Mouse (Mus musculus) MEL (cell line): Measurements from ENCODE around the gene Cd300lf. TPM values are rescaled to one million over a fixed set of nuclear protein-coding genes. Genes with fewer than 3 reads are reported as not detected.

Experiments used
- DNase-seq: peaks from one replicate; pipeline ENCODE4 v3.0.0; 2011; ENCODE audit warnings: low read depth, low spot score
- H3K27ac ChIP-seq: 2 replicates; pipeline ENCODE4 v1.5.1; 2012; ENCODE audit warnings: low read depth, mild to moderate bottlenecking, control low read depth, low read length, moderate library complexity; ENCODE audit not compliant: control insufficient read depth
- H3K27me3 ChIP-seq, 2 experiments: fragments of 150-350 bp in 1 of 2; sonication (generic) in 1 of 2; 2 replicates each; pipeline ENCODE4 v1.6.1; 2012; ENCODE audit warnings: low read length in 2 of 2, mild to moderate bottlenecking in 2 of 2, improper control_type of control experiment in 1 of 2, moderate library complexity in 1 of 2; ENCODE audit not compliant: insufficient read depth in 2 of 2, control insufficient read depth in 1 of 2
- H3K36me3 ChIP-seq, 2 experiments: 2 replicates each; pipeline ENCODE4 v1.6.1; 2012 to 2014; ENCODE audit warnings: low read length in 2 of 2, improper control_type of control experiment in 1 of 2, inconsistent platforms in 1 of 2, mild to moderate bottlenecking in 1 of 2; ENCODE audit not compliant: insufficient read depth in 2 of 2, control insufficient read depth in 1 of 2
- H3K4me1 ChIP-seq, 2 experiments: fragments of 150-350 bp in 1 of 2; sonication (generic) in 1 of 2; 2 replicates each; pipeline ENCODE4 v1.6.1; 2012; ENCODE audit warnings: low read length in 2 of 2, improper control_type of control experiment in 1 of 2, mild to moderate bottlenecking in 1 of 2; ENCODE audit not compliant: insufficient read depth in 2 of 2, control insufficient read depth in 1 of 2
- H3K4me3 ChIP-seq, 2 experiments: fragments of 150-350 bp in 1 of 2; sonication (generic) in 1 of 2; 2 replicates each; pipeline ENCODE4 v1.5.1; 2012; ENCODE audit warnings: low read depth in 2 of 2, low read length in 2 of 2, mild to moderate bottlenecking in 2 of 2, moderate library complexity in 2 of 2, control low read depth in 1 of 2, improper control_type of control experiment in 1 of 2; ENCODE audit not compliant: control insufficient read depth in 1 of 2, insufficient read depth in 1 of 2
- H3K79me2 ChIP-seq: 2 replicates; pipeline ENCODE4 v1.6.1; 2012; ENCODE audit warnings: mild to moderate bottlenecking, low read length, moderate library complexity; ENCODE audit not compliant: control insufficient read depth, poor library complexity, insufficient read depth
- H3K9ac ChIP-seq: 2 replicates; pipeline ENCODE4 v1.6.1; 2012; ENCODE audit warnings: low read depth, mild to moderate bottlenecking, control low read depth, low read length, moderate library complexity; ENCODE audit not compliant: control insufficient read depth, poor library complexity, severe bottlenecking
- H3K9me3 ChIP-seq: fragments of 150-350 bp; sonication (generic); replicated peaks from 2 replicates; pipeline ENCODE4 v1.6.1; 2012; ENCODE audit warnings: mild to moderate bottlenecking, low read length, improper control_type of control experiment, moderate library complexity; ENCODE audit not compliant: insufficient read depth
- CHD2 ChIP-seq: IDR thresholded peaks from 2 replicates; pipeline ENCODE4 v1.6.1; 2011; ENCODE audit warnings: low read length, improper control_type of control experiment
- CTCF ChIP-seq, 3 experiments: IDR thresholded peaks in 2 of 3; conservative IDR thresholded peaks in 1 of 3; 2 replicates each; pipeline ENCODE4 v1.5.1; 2011 to 2012; ENCODE audit warnings: low read length in 3 of 3, low read depth in 2 of 3, mild to moderate bottlenecking in 2 of 3, improper control_type of control experiment in 1 of 3, inconsistent platforms in 1 of 3, mixed read lengths in 1 of 3, moderate library complexity in 1 of 3; ENCODE audit not compliant: control insufficient read depth in 1 of 3, insufficient read depth in 1 of 3, poor library complexity in 1 of 3, severe bottlenecking in 1 of 3
- EP300 ChIP-seq, 2 experiments: IDR thresholded peaks; 2 replicates each; pipeline ENCODE4 v1.6.1; 2011; ENCODE audit warnings: improper control_type of control experiment in 2 of 2, low read length in 2 of 2, low read depth in 1 of 2, mild to moderate bottlenecking in 1 of 2
- ETS1 ChIP-seq: IDR thresholded peaks from 2 replicates; pipeline ENCODE4 v1.6.1; 2012; ENCODE audit warnings: low read depth, mild to moderate bottlenecking, inconsistent platforms, low read length, improper control_type of control experiment, moderate library complexity
- GABPA ChIP-seq: IDR thresholded peaks from 2 replicates; pipeline ENCODE4 v1.6.1; 2012; ENCODE audit warnings: low read depth, mild to moderate bottlenecking, inconsistent platforms, low read length, improper control_type of control experiment, moderate library complexity
- KAT2A ChIP-seq: conservative IDR thresholded peaks from 2 replicates; pipeline ENCODE4 v1.6.1; 2012; ENCODE audit warnings: low read depth, low read length, improper control_type of control experiment, inconsistent platforms
- MAFK ChIP-seq: IDR thresholded peaks from 2 replicates; pipeline ENCODE4 v1.6.1; 2011; ENCODE audit warnings: low read depth, mild to moderate bottlenecking, low read length, improper control_type of control experiment, borderline replicate concordance
- MXI1 ChIP-seq: IDR thresholded peaks from 2 replicates; pipeline ENCODE4 v1.6.1; 2011; ENCODE audit warnings: mild to moderate bottlenecking, low read depth, low read length, improper control_type of control experiment
- MYB ChIP-seq: IDR thresholded peaks from 2 replicates; pipeline ENCODE4 v1.6.1; 2011; ENCODE audit warnings: mild to moderate bottlenecking, low read depth, low read length, improper control_type of control experiment
- MYC ChIP-seq: IDR thresholded peaks from 2 replicates; pipeline ENCODE4 v1.6.1; 2011; ENCODE audit warnings: low read depth, mild to moderate bottlenecking, low read length, improper control_type of control experiment, moderate library complexity
- NELFE ChIP-seq: IDR thresholded peaks from 2 replicates; pipeline ENCODE4 v1.6.1; 2011; ENCODE audit warnings: low read depth, low read length, improper control_type of control experiment
- POLR2AphosphoS5 ChIP-seq: IDR thresholded peaks from 2 replicates; pipeline ENCODE4 v1.6.1; 2012; ENCODE audit warnings: low read depth, borderline replicate concordance, mild to moderate bottlenecking, inconsistent platforms, low read length, moderate library complexity, mixed read lengths
- RAD21 ChIP-seq: IDR thresholded peaks from 2 replicates; pipeline ENCODE4 v1.6.1; 2011; ENCODE audit warnings: mild to moderate bottlenecking, low read depth, low read length, improper control_type of control experiment
- RCOR1 ChIP-seq: IDR thresholded peaks from 2 replicates; pipeline ENCODE4 v1.6.1; 2012; ENCODE audit warnings: low read depth, mild to moderate bottlenecking, inconsistent platforms, low read length, improper control_type of control experiment
- SIN3A ChIP-seq: IDR thresholded peaks from 2 replicates; pipeline ENCODE4 v1.6.1; 2012; ENCODE audit warnings: low read length, improper control_type of control experiment, inconsistent platforms
- TBP ChIP-seq: IDR thresholded peaks from 2 replicates; pipeline ENCODE4 v1.8.0; 2011; ENCODE audit warnings: low read depth, low read length, improper control_type of control experiment
- USF1 ChIP-seq: IDR thresholded peaks from 2 replicates; pipeline ENCODE4 v1.6.1; 2014; ENCODE audit warnings: low read depth, mild to moderate bottlenecking, inconsistent platforms, low read length, improper control_type of control experiment, moderate library complexity
- ZC3H11A ChIP-seq: IDR thresholded peaks from 2 replicates; pipeline ENCODE4 v1.6.1; 2012; ENCODE audit warnings: low read depth, mild to moderate bottlenecking, inconsistent platforms, low read length, improper control_type of control experiment
- ZKSCAN1 ChIP-seq: IDR thresholded peaks from 2 replicates; pipeline ENCODE4 v1.6.1; 2012; ENCODE audit warnings: low read depth, mild to moderate bottlenecking, inconsistent platforms, low read length, improper control_type of control experiment, moderate library complexity
- ZMIZ1 ChIP-seq: IDR thresholded peaks from 2 replicates; pipeline ENCODE4 v1.6.1; 2012; ENCODE audit warnings: low read depth, mild to moderate bottlenecking, inconsistent platforms, low read length, improper control_type of control experiment, moderate library complexity
- polyA plus RNA-seq, 2 experiments: library from polyadenylated mRNA; stranded (reverse) in 1 of 2; unstranded in 1 of 2; fragments of >175 nt in 1 of 2; fragments of >200 nt in 1 of 2; gene quantifications; 2 replicates each; pipeline versions ENCODE4 v1.2.1 to v1.2.4; 2012; ENCODE audit warnings: low replicate concordance in 2 of 2, low read depth in 1 of 2; ENCODE audit not compliant: insufficient read length in 2 of 2, insufficient read depth in 1 of 2, missing spikeins in 1 of 2
- total RNA-seq: library from RNA; depleted of rRNA; stranded (reverse); fragments of 300-350 nt; gene quantifications from 2 replicates; pipeline ENCODE4 v1.2.3, GENCODE M21; 2012

The Cd300lf gene
- total and polyA plus RNA-seq, 3 experiments, result 0.12 to 0.46 TPM; not detected in 1

GRCm38 (mm10) chr11:115119409-115119808 is 14.4 kb downstream of the Cd300lf start:
- Histone ChIP-seq H3K4me3 (no peak overlapping the region), H3K79me2 (no peaks in the 10 kb centered on the region), H3K36me3 (no peaks in the 10 kb centered on the region), H3K27me3 (peaks cover 0 to 3% of the 10 kb centered on the region in 2 experiments), H3K27ac (no peak overlapping the region), H3K4me1 (no peaks in the 10 kb centered on the region), H3K9ac (no peak overlapping the region), H3K9me3 (no peaks in the 10 kb centered on the region)
- DNase-seq, result no peak
- TF ChIP-seq MXI1, result no peak
- no peak for TF ChIP-seq ZMIZ1
- no peak for TF ChIP-seq RCOR1

GRCm38 (mm10) chr11:115112196-115112595 is 21.6 kb downstream of the Cd300lf start:
- TF ChIP-seq MYC (no peak), GABPA (no peak), TBP (no peak), NELFE (no peak), MAFK (no peak), SIN3A (no peak), RAD21 (no peak), USF1 (no peak), ZC3H11A (no peak), ZMIZ1 (no peak), RCOR1 (no peak), EP300 (IDR thresholded peaks at IDR 0.05; ENCODE audit: low read depth in 1 of 2, low read length in 2 of 2) (no peak), ZKSCAN1 (no peak), KAT2A (no peak), CTCF (IDR thresholded peaks at IDR 0.05 in 2 of 3, conservative IDR thresholded peaks at IDR 0.05 in 1 of 3; ENCODE audit: control insufficient read depth in 1 of 3, insufficient read depth in 1 of 3, low read depth in 2 of 3, low read length in 3 of 3, poor library complexity in 1 of 3, severe bottlenecking in 1 of 3) (no peak)

DNA sequence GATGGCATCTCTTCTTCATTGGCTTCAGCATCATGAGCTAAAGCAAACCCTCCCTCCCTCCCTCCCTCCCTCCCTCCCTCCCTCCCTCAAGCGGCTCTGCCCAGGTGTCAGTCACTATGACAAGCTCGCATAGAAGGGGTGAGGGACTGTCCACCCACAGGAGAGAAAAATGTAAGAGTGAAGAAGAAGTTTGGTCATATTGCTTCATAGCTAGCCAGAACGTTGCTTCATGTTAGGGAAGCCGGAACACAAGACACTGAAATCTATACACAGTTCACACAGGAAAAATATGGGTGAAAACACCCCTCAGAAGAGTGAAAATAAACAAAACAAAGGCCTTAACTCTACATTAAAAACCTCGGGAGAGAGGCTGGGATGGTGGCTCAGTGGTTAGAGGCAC is 23.5 kb downstream of the Cd300lf start:
- TF ChIP-seq CHD2 (no peak), POLR2AphosphoS5 (no peak), ETS1 (no peak), MYB (no peak)
- TF ChIP-seq, all 39 proteins: peak for 0
- H3K9ac ChIP-seq, result no peak overlapping the region
- no peaks in the 10 kb centered on the region; a peak in 1 of 4 replicates for H3K4me1 ChIP-seq
- no peak overlapping the region for H3K4me3 ChIP-seq
- no peaks in the 10 kb centered on the region for H3K9me3 ChIP-seq
- H3K36me3 ChIP-seq, result no peaks in the 10 kb centered on the region
- DNase-seq, result no peak
- H3K79me2 ChIP-seq, result no peaks in the 10 kb centered on the region
- H3K27me3 ChIP-seq, result no peaks in the 10 kb centered on the region
- H3K27ac ChIP-seq, result no peak overlapping the region

More at GRCm38 (mm10) chr11:115112196-115112595, 21.6 kb downstream of the Cd300lf start:
- H3K27ac ChIP-seq, result no peak overlapping the region
- no peaks in the 10 kb centered on the region for H3K9me3 ChIP-seq
- no peak overlapping the region for H3K4me3 ChIP-seq
- H3K36me3 ChIP-seq, result no peaks in the 10 kb centered on the region
- no peak for DNase-seq
- no peaks in the 10 kb centered on the region; a peak in 2 of 4 replicates for H3K27me3 ChIP-seq
- no peak overlapping the region for H3K9ac ChIP-seq
- H3K4me1 ChIP-seq, result no peaks in the 10 kb centered on the region; a peak in 1 of 4 replicates
- no peaks in the 10 kb centered on the region for H3K79me2 ChIP-seq
